Mouse (Mus musculus) monocyte, adult 2 months (primary cell): ENCODE measurements at regions not wholly inside any gene's neighbourhood (a gene's known extent, or its start where the extent isn't known, plus 50 kb on each side); places are given as distances from the start of the nearest gene placed in this dataset.
A peak's percentile ranks its signal among the peaks of the same experiment; 100 is the strongest.

Experiments
- DNase-seq, 2 experiments: peaks; one replicate each; pipeline ENCODE4 v3.0.0; 2022; ENCODE audit warnings: low spot score in 2 of 2, low read depth in 1 of 2

- DNase-seq = no peak
Measured at GRCm38 (mm10) chr1:88623040-88623439, 79.0 kb downstream of the Arl4c start.

- DNase-seq = no peak
Measured at GRCm38 (mm10) chr1:88622356-88622755, 79.7 kb downstream of the Arl4c start.

GRCm38 (mm10) chr1:88621214-88621613 is 80.8 kb downstream of the Arl4c start:
- no peak for DNase-seq

- DNase-seq = no peak
Measured at GRCm38 (mm10) chr1:88613007-88613406, 89.0 kb downstream of the Arl4c start.

- DNase-seq = no peak
Measured at GRCm38 (mm10) chr1:88611241-88611640, 90.8 kb downstream of the Arl4c start.

GRCm38 (mm10) chr1:88610810-88611209 is 91.2 kb downstream of the Arl4c start:
- no peak for DNase-seq

- DNase-seq = no peak
Measured at GRCm38 (mm10) chr1:88608826-88609225, 93.2 kb downstream of the Arl4c start.

GRCm38 (mm10) chr1:88608236-88608635 is 93.8 kb downstream of the Arl4c start:
- no peak for DNase-seq

GRCm38 (mm10) chr1:88605616-88606190 is 95.8 kb upstream of the Glrp1 start:
- DNase-seq = no peak

GRCm38 (mm10) chr1:88602241-88602640 is 92.4 kb upstream of the Glrp1 start:
- no peak for DNase-seq

GRCm38 (mm10) chr1:88601801-88602200 is 91.9 kb upstream of the Glrp1 start:
- no peak for DNase-seq

- DNase-seq = no peak
Measured at GRCm38 (mm10) chr1:88600145-88600544, 90.3 kb upstream of the Glrp1 start.

GRCm38 (mm10) chr1:88594484-88595254 is 84.8 kb upstream of the Glrp1 start:
- DNase-seq = no peak

- DNase-seq = no peak
Measured at GRCm38 (mm10) chr1:88592036-88592435, 82.2 kb upstream of the Glrp1 start.

- DNase-seq = no peak
Measured at GRCm38 (mm10) chr1:88590802-88591380, 81.0 kb upstream of the Glrp1 start.

GRCm38 (mm10) chr1:88588747-88589146 is 78.9 kb upstream of the Glrp1 start:
- no peak for DNase-seq

GRCm38 (mm10) chr1:88586823-88587820 is 77.3 kb upstream of the Glrp1 start:
- DNase-seq = peak; percentile 75 to 84

GRCm38 (mm10) chr1:88586128-88586527 is 76.3 kb upstream of the Glrp1 start:
- DNase-seq = no peak

- no peak for DNase-seq
Measured at GRCm38 (mm10) chr1:88584515-88585033, 74.7 kb upstream of the Glrp1 start.

GRCm38 (mm10) chr1:88578231-88578620 is 68.4 kb upstream of the Glrp1 start:
- DNase-seq = no peak
